Mouse (Mus musculus): ENCODE data around the gene Slc18a2.

- TF ChIP-seq CTCF (IDR thresholded peaks at IDR 0.05; ENCODE audit: low read depth) = no peak
- TF ChIP-seq EP300 (IDR thresholded peaks at IDR 0.05; ENCODE audit: low read depth) = no peak
These were observed 84.5 kb downstream of the Slc18a2 start for GRCm38 (mm10) chr19:59345081-59345657.
